Mouse (Mus musculus): ENCODE results near the gene Mars. TPM values are rescaled to one million over a fixed set of nuclear protein-coding genes. Genes with fewer than 3 reads are reported as not detected.
A peak's percentile ranks its signal among the peaks of the same experiment; 100 is the strongest.

The Mars gene
- polyA plus RNA-seq, 1 experiment from 2014 or later = 150 TPM

DNA sequence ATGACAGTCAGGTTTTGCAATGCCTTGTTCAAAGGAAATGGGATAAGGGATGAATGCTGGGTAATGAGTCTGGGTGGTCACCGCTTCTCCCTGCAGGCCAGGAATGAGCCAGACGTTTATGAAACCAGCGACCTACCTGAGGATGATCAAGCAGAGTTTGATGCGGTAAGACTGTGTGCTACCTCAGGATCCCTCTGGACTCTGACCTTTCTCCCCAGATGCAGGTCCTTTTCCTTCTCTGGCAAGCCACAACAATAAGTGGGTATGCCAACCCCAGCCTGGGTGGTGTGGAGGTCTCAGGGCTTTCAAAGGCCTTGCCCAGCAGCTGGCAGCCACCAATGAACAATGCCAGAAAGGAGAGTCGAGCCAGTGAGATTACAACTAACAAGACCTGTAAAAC, 44.3 kb downstream of the Mars start:
- H3K4me1 ChIP-seq (replicated peaks) = peaks cover 51% of the 10 kb centered on the region
- H3K27me3 ChIP-seq = peaks cover 25% of the 10 kb centered on the region
- H3K4me3 ChIP-seq (replicated peaks) = peak overlapping the region; percentile 98
- peaks cover 36% of the 10 kb centered on the region for H3K36me3 ChIP-seq
- peak overlapping the region; percentile 96 for H3K27ac ChIP-seq
- 67% methylated on average over 5 of the region's 5 CpGs for WGBS (ENCODE audit: insufficient replicate concordance)
- peak overlapping the region; percentile 100 for H3K9ac ChIP-seq
- peak overlapping the region; percentile 85 for H3K4me2 ChIP-seq
- ATAC-seq (ENCODE audit: low read depth) (no peak), DNase-seq (no peak)
- H3K9me3 ChIP-seq (replicated peaks) = no peaks in the 10 kb centered on the region

DNA sequence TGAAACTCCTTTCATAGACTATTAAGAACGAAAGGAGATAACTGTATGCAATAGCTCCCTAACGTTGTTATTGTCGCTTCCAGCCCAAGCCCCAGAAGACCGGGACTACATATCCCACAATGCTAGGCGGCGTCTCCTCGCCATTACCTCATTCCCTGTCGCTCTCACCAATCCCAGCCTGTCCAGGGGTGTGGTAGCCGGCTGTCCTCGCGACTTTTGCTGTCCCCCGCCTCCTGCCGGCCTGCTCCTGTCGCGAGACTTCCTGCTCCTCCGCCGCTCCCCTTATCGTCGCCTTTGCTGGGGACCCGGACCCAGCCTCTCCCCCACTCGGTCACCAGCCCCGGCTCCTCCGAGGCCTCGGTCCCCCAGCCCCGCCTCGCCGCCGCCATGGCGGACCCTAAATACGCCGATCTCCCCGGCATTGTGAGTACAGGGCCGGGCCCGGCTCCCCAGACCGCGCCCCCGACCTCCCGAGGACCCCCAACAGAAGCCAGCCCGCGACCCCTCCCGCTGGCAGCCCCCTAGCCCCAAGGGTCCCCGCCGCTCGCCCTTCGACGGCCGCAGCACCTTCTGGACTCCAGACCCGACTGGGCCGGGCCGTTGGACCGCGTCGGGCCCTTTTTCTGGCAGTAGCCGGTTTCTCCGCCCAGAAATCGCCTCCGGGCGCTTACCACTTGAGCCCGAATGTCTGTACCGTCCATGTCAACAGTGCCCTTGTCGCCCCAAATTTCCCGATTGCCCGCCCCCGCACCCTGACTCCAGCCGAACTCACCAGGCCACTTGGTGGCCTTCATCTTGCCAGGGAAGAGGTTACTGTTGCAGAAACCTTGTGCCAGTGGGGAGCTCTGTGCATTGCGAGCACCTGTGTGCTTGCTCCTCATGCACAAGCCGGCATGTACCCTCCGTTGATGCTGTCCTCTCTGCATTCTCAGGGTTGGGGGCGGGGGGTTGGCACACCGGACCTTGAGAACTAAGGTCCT, 45.2 kb downstream of the Mars start, which contains the start of gene Dctn2:
Dctn2 (plus strand) TSS at position 257 of the 980 bp plus-strand sequence.
- Histone ChIP-seq H3K4me1 (replicated peaks) (peaks cover 52% of the 10 kb centered on the region), H3K9ac (peak within 1 kb of the TSS; percentile 100), H3K27ac (peak within 1 kb of the TSS; percentile 96)

DNA sequence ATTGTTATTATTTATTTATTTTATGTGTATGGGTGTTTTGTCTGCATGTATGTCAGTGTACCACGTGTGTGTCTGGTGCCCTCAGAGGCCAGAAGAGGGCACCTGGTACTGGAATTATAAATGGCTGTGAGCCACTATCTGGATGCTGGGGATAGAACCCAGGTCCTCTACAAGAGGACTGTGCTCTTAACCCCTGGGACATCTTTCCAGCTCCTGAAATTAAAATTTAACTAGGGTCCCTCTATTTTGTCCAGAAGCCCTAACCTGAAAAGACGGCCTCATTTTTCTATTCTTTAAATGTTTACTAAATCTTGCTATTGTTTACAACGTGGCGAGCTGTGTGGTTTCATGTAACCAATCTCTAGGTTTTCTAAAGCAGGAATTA, 45.9 kb downstream of the Mars start:
- Histone ChIP-seq H3K9me3 (replicated peaks) (no peaks in the 10 kb centered on the region), H3K4me3 (replicated peaks) (peak overlapping the region; percentile 98), H3K4me1 (replicated peaks) (peaks cover 52% of the 10 kb centered on the region), H3K36me3 (peaks cover 20% of the 10 kb centered on the region), H3K27ac (peak overlapping the region; percentile 35; the same call in 1 of the 2 replicates), H3K27me3 (peaks cover 41% of the 10 kb centered on the region), H3K9ac (no peak overlapping the region), H3K4me2 (peak overlapping the region; percentile 85)
- 27% methylated on average over 4 of the region's 4 CpGs for whole genome bisulfite sequencing (ENCODE audit: insufficient replicate concordance)
- ATAC-seq (ENCODE audit: low read depth) = peak; percentile 58
- no peak for DNase-seq

More for the DNA sequence above, 45.2 kb downstream of the Mars start, which contains the start of gene Dctn2:
- WGBS (ENCODE audit: insufficient replicate concordance) = under 1% methylated on average over 70 of the region's 70 CpGs
- DNase-seq (peak; percentile 97), ATAC-seq (ENCODE audit: low read depth) (peak; percentile 97)
- H3K4me3 ChIP-seq (replicated peaks) = peak within 1 kb of the TSS; percentile 98
- no peaks in the 10 kb centered on the region for H3K9me3 ChIP-seq (replicated peaks)
- H3K4me2 ChIP-seq = peak within 1 kb of the TSS; percentile 85
- H3K27me3 ChIP-seq = peaks cover 34% of the 10 kb centered on the region
- peaks cover 27% of the 10 kb centered on the region for H3K36me3 ChIP-seq

DNA sequence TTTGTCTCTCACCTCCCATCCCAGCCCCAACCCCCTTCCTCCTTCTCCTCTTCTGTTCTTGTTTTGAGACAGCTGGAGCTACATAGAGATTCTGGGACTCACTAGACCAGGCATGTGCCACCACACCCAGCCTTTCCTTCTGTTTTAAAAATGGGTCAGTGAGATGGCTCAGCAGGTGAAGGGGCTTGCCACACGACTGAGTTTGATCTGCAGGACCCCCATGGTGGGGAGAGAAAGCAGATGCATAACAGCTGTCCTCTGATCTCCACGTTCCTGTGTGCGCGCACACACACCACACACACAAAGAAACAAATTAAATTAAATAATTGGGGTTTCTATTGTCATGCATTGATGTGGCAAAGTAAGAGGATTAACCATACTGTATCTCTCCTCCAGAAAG, 46.6 kb downstream of the Mars start:
- H3K4me1 ChIP-seq (replicated peaks) = peaks cover 45% of the 10 kb centered on the region
- WGBS (ENCODE audit: insufficient replicate concordance) = 75% methylated on average over 4 of the region's 4 CpGs
- no peak overlapping the region for H3K4me2 ChIP-seq
- peaks cover 13% of the 10 kb centered on the region for H3K36me3 ChIP-seq
- no peak overlapping the region for H3K4me3 ChIP-seq (replicated peaks)
- H3K27me3 ChIP-seq = peaks cover 46% of the 10 kb centered on the region
- H3K9ac ChIP-seq = no peak overlapping the region
- no peaks in the 10 kb centered on the region for H3K9me3 ChIP-seq (replicated peaks)
- H3K27ac ChIP-seq = no peak overlapping the region
- ATAC-seq (ENCODE audit: low read depth) (no peak), DNase-seq (no peak)

DNA sequence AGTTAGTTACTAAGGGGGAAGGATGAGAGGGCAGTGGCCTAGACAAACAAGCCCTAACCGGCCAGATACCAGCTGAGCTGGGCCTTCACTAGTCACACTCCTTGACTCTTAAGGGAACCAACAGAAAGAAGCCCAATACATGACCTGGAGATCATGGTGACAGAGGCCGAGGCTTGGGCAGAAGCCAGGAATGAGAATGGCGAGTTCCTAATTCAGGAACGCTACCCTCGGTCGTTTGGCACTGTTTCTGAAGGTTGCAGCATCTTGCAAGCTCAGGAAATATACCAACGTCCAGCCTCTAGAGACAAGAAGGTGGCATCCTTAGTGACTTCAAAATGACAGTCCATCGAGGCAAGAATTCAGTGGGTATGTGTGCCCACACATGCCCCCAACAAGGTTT, 47.2 kb downstream of the Mars start:
- peaks cover 39% of the 10 kb centered on the region for H3K4me1 ChIP-seq (replicated peaks)
- no peak overlapping the region for H3K4me3 ChIP-seq (replicated peaks)
- H3K9ac ChIP-seq = no peak overlapping the region
- WGBS (ENCODE audit: insufficient replicate concordance) = 72% methylated on average over 8 of the region's 8 CpGs
- H3K27me3 ChIP-seq = peaks cover 52% of the 10 kb centered on the region
- H3K4me2 ChIP-seq = no peak overlapping the region
- H3K36me3 ChIP-seq = peaks cover 11% of the 10 kb centered on the region
- DNase-seq (no peak), ATAC-seq (ENCODE audit: low read depth) (no peak)
- no peak overlapping the region for H3K27ac ChIP-seq
- H3K9me3 ChIP-seq (replicated peaks) = no peaks in the 10 kb centered on the region

DNA sequence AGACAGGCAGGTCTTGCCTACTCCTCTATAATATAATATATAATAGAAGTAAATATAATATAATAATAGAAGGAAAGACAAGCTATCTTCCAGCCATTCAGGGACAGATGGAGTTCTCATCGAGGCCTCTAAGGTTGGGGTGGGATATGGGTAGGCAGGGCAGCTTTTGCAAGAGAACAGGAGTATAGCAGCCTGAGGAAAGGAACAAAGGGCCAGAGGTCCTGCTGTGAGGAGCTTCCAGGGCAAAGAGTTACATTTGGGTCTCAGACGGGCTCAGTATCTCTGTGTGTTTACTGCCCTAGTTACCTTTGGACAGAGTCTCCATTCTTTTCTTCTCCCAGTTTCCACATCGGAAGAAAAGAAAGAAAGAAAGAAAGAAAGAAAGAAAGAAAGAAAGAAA, 48.0 kb downstream of the Mars start:
- DNase-seq (no peak), ATAC-seq (ENCODE audit: low read depth) (no peak)
- 69% methylated on average over 3 of the region's 3 CpGs for WGBS (ENCODE audit: insufficient replicate concordance)

DNA sequence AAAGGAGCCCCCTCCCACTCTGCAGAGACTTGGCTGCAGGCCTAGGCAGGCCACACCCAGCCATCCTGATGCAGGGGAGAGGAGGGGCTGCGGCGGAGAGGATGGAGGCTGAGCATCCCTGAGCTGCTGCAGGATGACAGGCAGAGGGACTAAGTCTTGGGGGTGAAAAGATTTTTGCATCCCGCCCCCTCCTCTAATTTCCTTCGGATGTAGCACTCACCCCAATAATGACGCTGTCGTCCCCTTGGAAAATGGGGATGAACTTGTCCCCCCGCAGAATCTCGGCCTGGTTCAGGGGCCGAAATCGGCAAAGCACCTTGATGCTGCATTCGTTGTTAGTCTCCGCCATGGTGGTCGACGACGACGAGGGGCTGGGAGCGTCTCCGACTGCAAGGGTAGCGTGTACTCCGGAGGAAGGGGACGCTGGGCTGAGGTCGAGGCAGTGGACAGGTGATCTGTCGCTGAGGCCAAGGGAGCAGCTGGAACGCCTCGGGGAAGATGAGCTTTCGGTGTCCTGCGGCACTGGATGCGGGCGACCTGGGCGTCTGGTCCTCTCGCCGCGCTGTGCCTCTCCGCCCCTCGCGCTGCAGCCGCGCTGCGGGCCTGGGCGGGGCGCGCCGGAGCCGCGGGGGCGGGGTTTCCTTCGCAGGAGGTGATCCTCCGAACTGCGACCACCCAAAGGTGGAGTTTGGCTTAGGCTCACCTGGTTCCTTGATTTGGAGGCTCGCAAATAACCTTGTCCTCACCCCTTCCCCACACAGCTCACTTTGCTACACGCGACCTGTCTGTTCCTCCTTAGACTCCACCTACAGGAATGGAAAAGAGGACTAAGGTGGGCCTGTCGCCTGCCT, 48.8 kb downstream of the Mars start, which contains the start of gene Kif5a:
Kif5a (minus strand) TSS at position 801 of the 851 bp plus-strand sequence.
- ATAC-seq (ENCODE audit: low read depth) = no peak
- Histone ChIP-seq H3K9ac (peak within 1 kb of the TSS; percentile 44), H3K4me1 (replicated peaks) (peaks cover 23% of the 10 kb centered on the region), H3K27me3 (peaks cover 65% of the 10 kb centered on the region), H3K9me3 (replicated peaks) (no peaks in the 10 kb centered on the region), H3K36me3 (no peaks in the 10 kb centered on the region), H3K4me3 (replicated peaks) (peak within 1 kb of the TSS; percentile 52), H3K27ac (no peak within 1 kb of the TSS), H3K4me2 (peak within 1 kb of the TSS; percentile 74)
- DNase-seq = peak; percentile 39
- 3% methylated on average over 53 of the region's 53 CpGs for WGBS (ENCODE audit: insufficient replicate concordance)

More for the DNA sequence above, 48.0 kb downstream of the Mars start:
- H3K4me2 ChIP-seq = peak overlapping the region; percentile 74; the same call in 1 of the 2 replicates
- no peak overlapping the region for H3K9ac ChIP-seq
- H3K36me3 ChIP-seq = peaks cover 5% of the 10 kb centered on the region
- H3K4me3 ChIP-seq (replicated peaks) = no peak overlapping the region
- H3K4me1 ChIP-seq (replicated peaks) = peaks cover 32% of the 10 kb centered on the region
- H3K27me3 ChIP-seq = peaks cover 57% of the 10 kb centered on the region
- H3K9me3 ChIP-seq (replicated peaks) = no peaks in the 10 kb centered on the region
- no peak overlapping the region for H3K27ac ChIP-seq

DNA sequence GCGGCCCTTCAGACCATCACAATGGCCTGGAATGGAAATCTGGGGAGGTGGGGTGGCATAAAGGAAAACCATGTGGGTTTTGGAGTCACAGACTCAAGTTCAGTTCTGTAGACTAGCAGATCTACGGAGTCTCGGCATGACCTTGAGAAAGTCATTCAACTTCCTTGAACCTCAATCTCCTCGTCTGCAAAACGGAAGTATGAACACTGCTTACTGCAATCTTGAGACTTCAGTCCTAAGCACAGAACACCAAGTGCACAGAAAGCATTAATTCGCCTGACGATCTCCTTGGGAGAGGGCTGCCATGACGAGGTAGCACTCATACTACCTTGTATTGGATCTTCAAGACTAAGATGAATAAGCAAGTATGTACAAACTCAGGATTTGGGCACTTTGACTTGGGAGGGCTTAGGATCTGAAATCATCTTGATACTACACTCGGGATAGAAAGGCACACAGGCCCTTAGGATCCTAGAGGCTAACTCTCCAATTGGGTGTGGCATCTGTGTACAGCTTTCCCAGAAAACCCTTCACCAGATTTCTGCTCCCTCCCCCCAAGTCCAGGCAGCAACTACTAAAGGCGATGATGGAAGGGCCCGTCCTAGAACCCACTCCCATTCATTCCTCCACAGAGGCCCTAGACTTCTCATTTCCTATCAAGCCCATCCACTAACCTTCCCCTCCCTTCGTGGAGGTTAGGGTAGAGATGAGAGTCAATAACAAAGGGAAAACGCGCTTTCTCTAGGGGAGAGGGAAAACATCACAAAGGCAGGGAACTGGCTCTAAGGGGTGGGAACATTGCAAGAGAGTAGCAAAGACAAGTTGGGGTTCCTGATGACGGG, 49.7 kb downstream of the Mars start:
- Histone ChIP-seq H3K27ac (no peak overlapping the region), H3K4me3 (replicated peaks) (no peak overlapping the region), H3K27me3 (peaks cover 74% of the 10 kb centered on the region), H3K4me2 (peak overlapping the region; percentile 74), H3K9ac (no peak overlapping the region), H3K36me3 (no peaks in the 10 kb centered on the region), H3K9me3 (replicated peaks) (no peaks in the 10 kb centered on the region), H3K4me1 (replicated peaks) (peaks cover 15% of the 10 kb centered on the region)
- no peak for ATAC-seq (ENCODE audit: low read depth)
- no peak for DNase-seq
- 56% methylated on average over 15 of the region's 15 CpGs for WGBS (ENCODE audit: insufficient replicate concordance)

DNA sequence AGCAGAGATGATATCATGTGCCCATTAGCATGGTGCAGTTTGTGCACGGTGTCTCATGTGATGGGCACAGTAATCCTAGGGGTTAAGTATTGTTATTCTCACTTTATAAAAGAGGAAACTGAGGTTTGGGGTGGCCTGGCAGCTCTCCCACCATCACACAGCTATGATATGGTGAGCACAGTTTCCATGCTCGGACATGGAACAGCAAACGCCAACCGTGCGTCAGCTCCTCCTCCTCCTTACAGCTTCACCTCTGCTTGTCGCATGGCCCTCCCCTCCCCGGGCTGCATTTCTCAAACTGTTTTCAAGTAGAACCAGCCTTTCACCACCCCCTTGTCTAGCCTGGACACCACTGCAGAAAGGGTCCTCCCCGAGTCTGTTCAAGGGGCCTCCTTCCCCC, 53.1 kb downstream of the Mars start:
- H3K9me3 ChIP-seq (replicated peaks) = no peaks in the 10 kb centered on the region
- H3K36me3 ChIP-seq = no peaks in the 10 kb centered on the region
- no peak overlapping the region for H3K9ac ChIP-seq
- ATAC-seq (ENCODE audit: low read depth) (no peak), DNase-seq (no peak)
- H3K4me3 ChIP-seq (replicated peaks) = no peak overlapping the region
- H3K4me1 ChIP-seq (replicated peaks) = peaks cover 9% of the 10 kb centered on the region
- 63% methylated on average over 8 of the region's 8 CpGs for WGBS (ENCODE audit: insufficient replicate concordance)
- no peak overlapping the region for H3K27ac ChIP-seq
- H3K27me3 ChIP-seq = peaks cover 69% of the 10 kb centered on the region
- no peak overlapping the region for H3K4me2 ChIP-seq

DNA sequence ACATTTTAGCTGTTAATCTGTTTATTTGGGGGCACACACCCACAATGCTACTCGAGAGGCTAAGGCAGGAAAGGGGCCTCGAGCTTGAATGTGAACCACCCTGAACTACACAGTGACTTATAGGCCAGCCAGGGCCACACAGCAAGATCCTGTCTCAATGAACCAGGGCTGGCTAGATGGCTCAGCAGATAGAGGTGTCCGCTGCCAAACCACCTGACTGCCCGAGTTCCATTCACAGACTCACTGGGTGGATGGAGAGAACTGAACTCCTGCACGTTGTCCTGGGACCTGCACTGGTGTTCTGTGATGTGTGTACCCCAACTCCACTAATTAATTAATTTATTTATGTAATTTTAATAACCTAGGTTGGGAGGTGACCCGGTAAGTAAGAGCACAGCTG, 53.8 kb downstream of the Mars start:
- Histone ChIP-seq H3K9ac (no peak overlapping the region), H3K4me3 (replicated peaks) (no peak overlapping the region), H3K36me3 (no peaks in the 10 kb centered on the region), H3K4me2 (no peak overlapping the region), H3K27ac (no peak overlapping the region), H3K9me3 (replicated peaks) (no peaks in the 10 kb centered on the region), H3K4me1 (replicated peaks) (peaks cover 6% of the 10 kb centered on the region), H3K27me3 (peaks cover 62% of the 10 kb centered on the region)
- DNase-seq (no peak), ATAC-seq (ENCODE audit: low read depth) (no peak)
- WGBS (ENCODE audit: insufficient replicate concordance) = 60% methylated on average over 6 of the region's 6 CpGs
